Mouse (Mus musculus) kidney, adult 2 months (tissue): ENCODE results near the gene Pkig.

ENCODE experiments used
- CTCF ChIP-seq: fragments of 200-500 bp; conservative IDR thresholded peaks from 2 replicates; pipeline ENCODE4 v1.5.1; 2011; ENCODE audit warnings: low read depth, mild to moderate bottlenecking, control low read depth, low read length, moderate library complexity, mixed read lengths; ENCODE audit not compliant: insufficient read depth, insufficient read length
- POLR2A ChIP-seq: fragments of 200-500 bp; IDR thresholded peaks from one replicate; pipeline ENCODE4 v1.6.1; 2011; ENCODE audit warnings: low read depth, low read length, control low read depth

GRCm38 (mm10) chr2:163615401-163615800 is 42.8 kb upstream of the Pkig start:
- no peak for TF ChIP-seq POLR2A
- TF ChIP-seq CTCF, result no peak
